Mouse (Mus musculus) thymus, postnatal 0 days (tissue): ENCODE data around the gene Loxl1. TPM values are rescaled to one million over a fixed set of nuclear protein-coding genes. Genes with fewer than 3 reads are reported as not detected.
A peak's percentile ranks its signal among the peaks of the same experiment; 100 is the strongest.

ENCODE experiments used
- DNase-seq: peaks from one replicate; pipeline ENCODE4 v3.0.0-alpha.2; 2015; ENCODE audit warnings: low spot score
- polyA plus RNA-seq: library from polyadenylated mRNA; unstranded; fragments of >200 nt; fragmentation: Nextera tagmentation; extraction: Ambion mirVana; gene quantifications from 2 replicates; pipeline ENCODE4 v1.2.1, GENCODE M21; 2015

The Loxl1 gene
- polyA plus RNA-seq, 1 experiment from 2014 or later: 4.3 TPM

DNA sequence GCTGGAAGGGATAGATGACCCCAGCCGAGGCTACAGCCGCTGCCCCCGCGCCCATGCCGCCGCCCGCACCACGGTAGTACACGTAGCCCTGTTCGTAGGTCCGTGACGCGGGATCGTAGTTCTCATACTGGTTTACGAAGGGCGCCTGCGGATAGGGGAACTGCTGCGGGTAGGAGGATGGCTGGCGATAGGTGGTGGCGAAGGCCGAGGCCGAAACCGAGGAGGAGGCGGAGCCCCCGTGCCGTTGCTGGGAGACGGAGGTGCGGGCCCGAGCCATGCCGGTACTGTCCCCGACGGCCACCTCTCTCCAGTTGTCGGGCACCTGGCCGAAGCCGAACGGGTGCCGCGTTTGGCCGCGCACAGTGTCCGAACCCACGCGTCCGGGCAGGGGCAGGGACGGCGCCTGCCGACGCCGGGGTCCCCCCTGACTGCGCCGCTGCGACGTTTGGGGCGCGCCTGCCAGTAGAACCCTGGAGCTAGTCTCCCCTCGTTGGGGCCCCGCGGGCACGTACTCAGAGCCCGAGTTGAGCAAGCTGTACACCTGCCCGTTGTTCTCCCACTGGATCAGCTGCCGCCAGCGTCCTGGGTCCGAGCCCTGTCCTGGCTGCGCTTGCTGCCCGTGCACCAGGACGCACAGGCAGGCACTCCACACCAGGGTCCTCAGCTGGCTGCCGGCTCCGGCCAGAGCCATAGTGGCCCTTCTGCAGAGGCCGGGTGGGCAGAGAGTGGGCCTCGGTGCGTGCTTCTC, 616 bp downstream of the Loxl1 start:
- DNase-seq: no peak

DNA sequence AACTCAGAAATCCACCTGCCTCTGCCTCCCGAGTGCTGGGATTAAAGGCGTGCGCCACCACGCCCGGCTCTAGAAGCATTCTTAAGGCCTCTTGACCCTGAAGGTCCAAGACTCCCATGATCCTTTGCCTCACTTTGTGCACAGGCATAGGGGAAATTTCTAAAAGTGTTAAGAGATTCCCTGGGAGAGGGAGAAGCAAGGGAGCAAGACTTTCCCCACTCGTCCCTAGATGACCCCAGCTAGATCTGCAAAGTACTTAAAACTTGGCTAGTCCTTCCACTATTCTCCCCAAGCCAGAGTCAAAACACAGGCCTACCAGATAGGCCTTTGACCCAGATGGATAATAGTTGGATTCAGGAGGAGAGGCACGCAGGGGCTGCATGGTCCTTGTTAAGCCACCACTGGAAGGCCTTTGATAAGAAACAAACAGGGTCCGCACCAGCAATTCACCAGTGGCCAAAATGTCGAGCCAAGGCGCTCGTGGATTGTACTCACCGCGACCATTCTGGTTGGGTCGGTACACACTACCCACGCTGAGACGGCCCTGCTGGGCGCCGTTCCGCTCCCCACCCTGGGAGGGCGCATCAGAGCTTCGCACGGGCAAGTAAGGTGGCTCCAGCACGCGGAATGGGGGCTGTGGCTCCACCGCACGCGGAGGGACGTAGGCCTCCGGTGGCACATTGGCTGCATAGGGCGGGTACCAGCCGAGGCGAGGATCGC, 1.6 kb downstream of the Loxl1 start:
- DNase-seq: no peak

DNA sequence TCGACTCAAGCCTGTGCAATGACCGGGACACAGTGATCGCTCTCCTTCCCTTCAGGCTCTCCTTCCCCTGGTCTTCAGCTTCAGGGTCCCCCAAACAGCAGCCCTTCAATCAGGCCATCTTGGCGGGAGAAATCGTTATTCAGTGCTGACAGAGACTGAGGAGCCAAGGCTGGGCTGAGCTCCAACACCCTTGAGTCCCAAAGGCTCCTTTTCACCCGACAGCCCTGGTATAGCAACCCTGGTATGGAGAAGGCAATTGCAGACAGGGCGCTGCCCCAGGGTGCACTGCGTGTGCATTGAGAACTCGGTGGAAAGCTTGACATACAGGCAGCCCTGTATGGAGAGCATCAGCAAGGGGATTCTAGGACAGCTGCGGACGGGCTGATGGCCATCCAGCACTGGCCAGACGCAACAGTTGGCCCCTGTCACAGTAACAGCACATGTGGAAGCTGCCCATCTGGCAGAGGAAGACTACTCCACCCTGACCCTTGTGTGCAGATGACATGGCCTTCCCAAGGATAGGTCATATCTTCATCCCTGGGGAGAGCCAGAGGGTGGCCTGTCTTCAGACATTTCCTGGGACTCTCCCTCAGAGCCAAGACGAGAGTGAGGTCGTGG, 2.8 kb downstream of the Loxl1 start:
- DNase-seq: no peak

DNA sequence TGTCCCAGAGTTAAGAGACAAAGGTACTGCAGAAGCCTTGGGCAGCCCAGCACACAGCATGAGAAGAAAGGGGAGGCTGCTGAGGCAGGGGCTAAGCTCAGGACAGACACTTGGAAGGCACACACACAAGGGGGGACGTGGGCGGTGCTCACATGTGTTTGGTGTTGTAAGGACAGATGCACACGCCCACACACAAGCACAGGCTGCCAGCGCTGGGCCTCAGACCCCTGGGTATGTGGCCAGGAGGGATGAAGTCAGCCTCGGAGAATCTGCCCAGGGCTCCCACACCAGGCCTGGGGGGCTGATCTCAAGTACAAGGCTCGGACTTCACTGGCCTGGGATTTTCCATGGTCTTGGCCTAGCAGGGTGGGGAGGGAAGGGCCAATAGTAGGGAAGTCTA, 4.6 kb downstream of the Loxl1 start:
- DNase-seq: no peak

DNA sequence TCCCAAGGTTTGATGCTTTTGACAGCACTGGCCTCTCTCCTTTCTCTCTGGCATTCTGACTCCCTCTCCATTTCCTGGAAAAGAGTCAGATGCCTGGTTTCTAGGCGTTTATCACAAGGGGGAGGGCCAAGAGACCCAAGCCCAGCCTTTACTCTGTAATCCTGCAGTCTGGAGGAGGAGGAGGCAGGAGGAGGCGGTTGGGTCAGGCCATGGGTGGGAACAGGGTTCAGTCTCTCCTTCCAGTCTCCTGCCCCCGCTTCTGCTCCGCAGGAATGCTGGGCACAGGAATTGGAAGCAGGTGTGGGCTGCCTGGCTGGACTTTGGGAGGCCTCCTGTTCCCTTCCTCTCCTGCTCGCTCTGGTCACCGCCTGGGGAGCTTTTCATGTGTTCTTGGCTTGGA, 7.3 kb downstream of the Loxl1 start:
- DNase-seq: no peak

DNA sequence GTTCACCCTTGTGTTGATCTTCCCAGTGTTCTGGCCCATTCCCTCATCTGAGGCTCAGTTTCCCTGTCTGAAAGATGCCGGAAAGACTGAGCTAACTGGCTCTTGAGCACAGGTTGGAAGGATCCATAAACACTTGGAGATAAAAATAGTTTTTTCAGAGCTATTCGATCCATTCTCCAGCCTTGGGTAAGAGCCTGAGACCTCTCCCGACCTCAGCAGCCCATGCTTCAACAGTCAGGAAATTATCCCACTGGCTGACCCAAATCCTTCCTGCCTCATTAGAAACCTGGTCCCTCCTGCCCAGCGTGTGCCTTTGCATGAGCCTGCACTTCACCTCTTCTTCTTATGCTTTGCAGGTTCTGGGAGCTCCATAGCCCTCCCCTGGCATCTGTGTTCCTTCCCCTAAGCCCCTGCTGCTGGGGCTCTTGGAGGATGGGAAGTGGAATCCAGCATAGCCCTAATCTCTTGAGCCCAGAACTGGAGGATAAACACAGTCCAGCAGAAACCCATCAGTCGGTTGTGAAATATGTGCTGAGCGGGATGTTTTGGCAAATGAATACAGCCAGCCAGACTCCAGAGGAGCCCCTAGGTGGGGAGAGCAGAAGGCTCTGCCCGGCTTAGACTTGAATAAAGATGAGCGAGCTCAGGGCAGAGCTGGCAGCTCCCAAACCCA, 9.3 kb downstream of the Loxl1 start:
- no peak for DNase-seq

DNA sequence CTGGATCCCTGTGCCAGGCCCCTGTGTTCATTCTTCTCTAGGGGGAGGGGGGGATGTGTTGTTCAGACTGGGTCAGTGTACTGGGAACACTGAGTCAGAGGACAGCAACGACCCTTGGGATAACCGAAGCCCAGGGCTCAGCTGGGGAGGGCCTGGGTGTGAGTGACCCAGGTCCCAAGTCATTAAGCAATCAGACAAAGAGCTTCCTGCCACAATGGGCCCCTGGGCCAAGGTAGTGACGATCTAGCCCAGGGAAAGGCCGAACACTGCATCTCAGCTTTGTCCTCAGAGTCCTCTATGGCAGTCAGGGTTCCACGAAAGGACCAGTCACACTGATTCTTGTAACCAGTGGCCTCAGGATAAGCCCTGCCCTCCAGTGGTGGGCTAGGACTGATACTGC, 9.9 kb downstream of the Loxl1 start:
- DNase-seq: no peak

DNA sequence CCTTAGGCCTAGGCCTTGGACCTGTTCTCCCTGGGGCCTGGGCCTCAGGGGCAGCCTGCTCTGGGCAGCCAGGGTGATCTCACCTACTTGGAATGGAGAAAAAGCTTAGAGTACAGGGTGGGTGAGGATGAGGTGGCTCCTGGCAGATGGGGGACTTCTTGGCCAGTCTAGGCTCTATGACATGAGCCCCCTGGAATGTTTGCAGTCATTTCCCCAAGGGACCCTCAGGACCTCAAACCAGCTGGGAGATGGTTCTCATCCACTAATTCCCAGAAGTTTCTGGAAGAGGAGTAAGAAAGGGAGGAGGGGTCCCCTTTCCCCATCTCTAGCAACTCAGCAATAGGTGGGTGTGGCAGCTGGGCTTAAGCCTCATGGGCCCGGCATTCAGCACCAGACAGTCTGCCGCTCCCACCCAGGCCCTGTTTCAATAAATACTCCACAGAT, 13.6 kb downstream of the Loxl1 start:
- no peak for DNase-seq

DNA sequence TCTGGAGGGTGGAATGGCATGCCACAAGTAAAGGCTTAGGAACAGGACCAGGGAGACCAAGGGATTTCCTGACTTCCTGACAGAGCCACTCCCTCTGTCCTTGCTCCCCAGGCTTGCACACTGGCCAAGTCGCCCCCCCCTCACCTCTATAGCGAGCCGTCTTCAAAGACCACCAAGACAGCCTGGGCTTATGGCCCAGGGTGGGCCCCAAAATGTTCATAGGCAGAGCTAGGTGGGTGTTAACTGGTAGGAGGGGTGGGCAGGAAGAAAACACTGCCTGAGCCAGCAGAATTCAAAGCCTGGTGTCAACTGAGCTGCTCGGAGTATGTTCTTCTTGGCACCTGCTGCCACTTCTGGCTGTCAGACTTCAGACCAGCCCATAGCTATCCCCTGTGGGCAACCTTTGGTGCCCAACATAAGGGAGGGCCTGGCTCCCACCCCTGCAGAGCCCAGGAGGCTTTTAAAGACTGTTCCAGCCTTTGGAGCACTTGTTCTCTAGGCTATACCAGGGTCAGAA, 15.0 kb downstream of the Loxl1 start:
- no peak for DNase-seq

DNA sequence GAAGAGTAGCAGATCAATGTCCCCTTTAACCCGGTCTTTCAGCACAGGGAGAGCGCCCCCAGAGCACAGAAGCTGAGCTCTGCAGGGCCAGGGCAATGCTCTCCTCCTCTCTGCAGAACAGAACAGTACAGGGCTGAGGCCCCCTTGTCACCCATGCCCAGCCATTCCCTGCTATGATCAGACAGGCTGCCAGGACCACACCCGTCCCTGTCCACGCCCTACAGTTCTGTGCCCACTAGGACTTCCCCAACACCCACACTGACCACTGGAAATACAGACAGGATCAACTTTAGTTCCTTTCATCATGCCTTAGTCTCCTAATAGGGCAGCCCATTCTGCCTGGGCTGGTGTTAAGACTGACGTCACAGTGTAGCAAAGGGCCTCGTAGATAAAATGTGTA, 15.9 kb downstream of the Loxl1 start:
- no peak for DNase-seq

DNA sequence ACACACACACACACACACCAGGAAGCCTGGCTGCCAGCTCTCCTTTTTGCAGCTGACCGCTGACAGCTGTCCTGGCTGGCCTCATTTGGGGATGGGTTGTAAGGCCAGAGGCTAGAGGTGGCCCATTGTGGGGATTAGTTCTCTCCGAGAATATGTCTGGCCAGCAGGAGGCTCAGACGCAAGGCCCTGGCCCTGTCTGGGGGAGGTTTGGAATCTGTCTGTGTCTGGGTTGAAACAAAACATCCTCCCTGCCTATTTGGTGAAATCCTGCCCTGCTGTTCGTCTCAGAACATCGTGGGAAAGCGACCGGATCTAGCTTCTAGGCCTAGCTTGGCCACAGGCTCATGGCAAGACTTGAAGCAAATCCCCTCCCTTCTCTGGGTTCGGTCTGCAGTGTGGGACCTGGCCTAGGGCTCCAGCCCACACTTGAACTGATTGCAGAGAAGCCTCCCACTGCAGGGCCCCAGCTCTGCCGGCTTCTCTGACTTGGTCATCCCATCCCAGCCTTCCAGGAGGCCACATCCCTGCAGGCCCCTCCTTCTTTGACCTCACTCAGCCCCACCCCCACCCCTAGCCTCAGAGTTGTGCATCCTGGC, 17.1 kb downstream of the Loxl1 start:
- no peak for DNase-seq

DNA sequence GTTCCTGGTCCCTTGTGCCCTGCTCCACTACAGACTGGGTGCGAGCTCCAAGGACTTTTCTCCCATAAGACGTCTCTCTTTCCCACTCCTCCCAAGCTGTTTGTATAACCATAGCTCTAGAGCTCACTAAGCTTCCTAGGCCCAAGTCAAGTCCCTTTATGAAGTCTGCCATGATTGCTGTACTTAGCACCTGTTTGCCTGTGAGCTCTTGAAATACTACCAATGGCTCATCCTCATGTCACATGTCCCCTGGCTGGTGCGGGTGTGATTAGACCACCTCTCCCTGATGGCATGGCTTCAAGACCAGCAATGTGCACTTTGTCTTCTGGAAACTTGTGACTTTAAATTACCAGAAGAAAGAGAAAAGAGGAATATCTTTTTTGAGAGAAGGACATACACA, 17.6 kb downstream of the Loxl1 start:
- no peak for DNase-seq

DNA sequence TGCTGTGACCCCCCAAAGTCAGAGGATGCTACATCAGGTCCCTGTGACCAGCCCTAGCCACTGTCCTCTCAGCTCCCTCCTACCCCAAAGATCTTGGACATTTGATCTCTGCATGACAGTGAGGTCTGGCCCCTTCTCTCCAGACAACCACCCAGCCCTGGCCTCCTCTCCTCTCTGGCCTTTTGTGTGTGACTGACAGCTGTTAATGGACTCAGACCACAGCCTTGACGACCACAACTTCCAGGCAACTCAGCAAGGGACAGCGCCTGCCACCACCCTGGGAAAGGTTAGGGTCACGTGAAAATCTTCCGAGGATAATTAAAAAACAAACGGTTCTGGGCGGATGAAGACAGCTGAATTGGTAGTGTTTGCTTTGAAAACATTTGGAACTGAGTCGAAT, 18.5 kb downstream of the Loxl1 start:
- DNase-seq: no peak

DNA sequence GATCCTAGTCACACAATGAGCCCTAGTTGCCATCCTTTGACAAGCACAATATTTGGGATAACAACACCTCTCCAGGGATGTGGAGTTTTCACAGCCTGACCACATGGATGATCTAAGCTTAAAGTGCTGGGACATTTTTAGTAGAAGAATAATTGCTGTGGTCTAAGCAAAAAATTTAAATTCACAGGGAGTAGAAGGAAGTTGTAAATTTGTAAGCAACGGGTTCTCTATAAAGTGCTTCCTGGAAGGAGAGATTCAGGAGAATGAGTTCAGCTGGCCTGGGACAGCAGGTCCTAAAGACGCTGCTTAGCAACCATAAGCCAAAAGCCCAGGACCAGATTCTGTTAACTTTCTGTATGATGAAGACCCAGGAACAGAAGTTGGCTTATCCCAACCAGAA, 23.1 kb downstream of the Loxl1 start:
- no peak for DNase-seq

DNA sequence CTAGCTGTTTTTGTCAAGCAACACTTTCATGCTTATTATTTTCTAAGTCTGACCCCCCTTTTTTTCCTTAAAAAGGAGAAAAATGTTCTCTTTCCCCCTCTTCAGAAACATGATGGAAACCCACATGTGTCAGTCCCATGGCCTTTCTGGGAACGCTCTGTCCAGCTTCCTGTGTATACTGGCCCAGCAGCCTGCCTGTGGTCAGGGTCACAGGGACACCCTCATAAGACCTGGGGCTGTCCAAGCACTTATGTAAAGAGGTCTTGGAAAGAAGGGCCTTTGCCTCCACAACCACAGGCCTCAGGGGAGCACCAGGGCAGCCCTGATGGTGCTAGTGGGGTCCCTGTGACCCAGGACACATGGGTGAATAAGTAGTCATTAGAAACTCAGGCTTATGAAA, 23.9 kb downstream of the Loxl1 start:
- no peak for DNase-seq

DNA sequence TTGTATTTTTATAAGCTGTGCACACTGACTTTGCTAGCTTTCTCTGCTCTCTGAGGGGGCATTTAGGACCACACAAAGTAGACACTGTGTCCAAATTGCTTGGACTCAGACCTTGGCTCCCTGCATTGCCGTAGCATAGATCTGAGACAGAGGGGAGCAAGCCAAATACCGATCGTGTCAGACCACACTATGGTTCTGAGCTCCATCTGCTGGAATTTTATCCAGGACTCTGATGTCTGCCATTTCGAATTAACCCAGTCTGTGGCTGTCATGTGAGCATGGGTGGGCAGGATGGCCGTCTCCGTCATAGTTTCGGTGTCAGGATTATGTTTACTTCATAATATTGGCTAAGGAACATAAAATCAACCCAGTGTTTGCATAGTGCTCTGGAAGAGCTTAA, 29.6 kb downstream of the Loxl1 start:
- DNase-seq: no peak

DNA sequence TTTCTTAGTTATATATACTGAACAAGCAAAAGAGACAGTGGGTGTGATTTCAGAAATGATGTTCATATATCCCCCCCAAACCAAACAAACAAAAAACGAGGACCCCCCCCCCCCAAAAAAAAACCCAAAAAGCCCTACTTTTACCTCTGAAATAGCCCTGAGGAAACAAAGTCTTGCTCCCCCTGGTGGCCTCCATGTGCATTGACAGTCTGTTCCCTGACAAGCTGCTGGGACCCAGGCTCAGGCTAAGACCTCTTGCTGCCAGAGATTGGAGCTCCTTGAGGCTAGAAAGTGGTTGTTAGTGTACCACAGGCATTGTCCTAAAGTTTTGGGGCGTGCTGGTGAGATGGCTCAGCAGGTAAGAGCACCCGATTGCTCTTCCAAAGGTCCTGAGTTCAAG, 31.4 kb downstream of the Loxl1 start:
- DNase-seq: peak; percentile 63

DNA sequence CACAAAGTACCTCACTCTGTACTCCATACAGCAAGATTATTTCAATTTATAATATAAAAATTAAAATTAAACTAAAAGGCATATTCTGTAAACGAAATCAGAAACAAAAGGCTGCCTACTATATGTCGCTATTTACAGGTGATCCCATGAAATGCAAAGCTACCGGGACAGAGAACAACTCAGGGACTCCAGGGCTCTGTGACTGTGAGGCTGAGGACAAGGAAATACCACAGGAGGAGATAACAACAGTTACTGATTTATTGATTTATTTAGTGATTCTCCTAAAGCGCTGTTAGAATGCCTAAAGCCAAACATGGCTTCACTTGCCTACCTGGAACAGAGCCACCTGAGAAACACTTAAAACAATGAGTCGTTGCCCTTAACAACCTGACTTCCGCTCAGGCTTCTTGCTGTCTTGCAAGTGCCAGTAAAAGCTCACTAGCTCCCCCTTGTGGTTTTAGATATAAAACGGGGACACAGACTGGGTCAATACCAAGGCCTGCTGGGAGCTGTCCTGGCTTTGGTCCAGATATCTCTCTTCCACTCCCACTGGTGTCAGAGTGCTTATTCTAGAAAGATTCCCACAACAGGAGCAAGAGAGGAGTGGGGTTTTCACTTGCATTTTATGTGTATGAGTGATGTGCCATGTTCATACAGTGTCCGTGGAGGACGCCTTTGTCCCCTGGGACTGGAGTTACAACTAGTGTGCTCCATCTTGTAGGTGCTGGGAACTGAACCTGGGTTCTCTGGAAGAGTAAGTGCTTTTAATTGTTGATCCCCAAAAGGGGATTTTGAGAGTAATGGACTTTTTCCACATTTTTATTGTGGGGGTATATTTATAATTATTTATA, 32.5 kb downstream of the Loxl1 start:
- DNase-seq: peak; percentile 91

DNA sequence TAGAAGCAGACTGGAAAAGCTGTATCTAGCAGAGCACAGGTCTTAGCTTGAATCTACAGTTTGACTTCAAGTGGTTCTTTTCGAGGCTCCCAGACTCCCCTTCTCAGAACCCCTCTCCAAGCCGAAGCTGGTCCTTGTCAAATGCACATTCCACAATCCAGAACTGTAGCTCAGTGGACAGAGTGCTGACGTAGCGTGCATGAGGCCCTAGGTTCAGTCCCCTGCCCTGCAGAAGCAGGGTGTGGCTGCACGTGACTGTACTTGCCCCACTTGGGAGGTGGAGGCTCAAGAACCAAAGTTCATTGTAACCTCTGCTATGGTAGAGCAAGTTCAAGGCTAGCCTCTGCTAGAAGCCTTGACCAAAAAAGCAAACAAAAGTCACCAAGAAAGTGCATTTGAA, 33.2 kb downstream of the Loxl1 start:
- DNase-seq: no peak
